Mouse (Mus musculus) MEL (cell line): Measurements from ENCODE around the gene Megf6. TPM values are rescaled to one million over a fixed set of nuclear protein-coding genes. Genes with fewer than 3 reads are reported as not detected.

Experiments
- DNase-seq: peaks from one replicate; pipeline ENCODE4 v3.0.0; 2011; ENCODE audit warnings: low read depth, low spot score
- H3K27ac ChIP-seq: 2 replicates; pipeline ENCODE4 v1.5.1; 2012; ENCODE audit warnings: low read depth, mild to moderate bottlenecking, control low read depth, low read length, moderate library complexity; ENCODE audit not compliant: control insufficient read depth
- H3K27me3 ChIP-seq, 2 experiments: fragments of 150-350 bp in 1 of 2; sonication (generic) in 1 of 2; 2 replicates each; pipeline ENCODE4 v1.6.1; 2012; ENCODE audit warnings: low read length in 2 of 2, mild to moderate bottlenecking in 2 of 2, improper control_type of control experiment in 1 of 2, moderate library complexity in 1 of 2; ENCODE audit not compliant: insufficient read depth in 2 of 2, control insufficient read depth in 1 of 2
- H3K36me3 ChIP-seq, 2 experiments: 2 replicates each; pipeline ENCODE4 v1.6.1; 2012 to 2014; ENCODE audit warnings: low read length in 2 of 2, improper control_type of control experiment in 1 of 2, inconsistent platforms in 1 of 2, mild to moderate bottlenecking in 1 of 2; ENCODE audit not compliant: insufficient read depth in 2 of 2, control insufficient read depth in 1 of 2
- H3K4me1 ChIP-seq, 2 experiments: fragments of 150-350 bp in 1 of 2; sonication (generic) in 1 of 2; 2 replicates each; pipeline ENCODE4 v1.6.1; 2012; ENCODE audit warnings: low read length in 2 of 2, improper control_type of control experiment in 1 of 2, mild to moderate bottlenecking in 1 of 2; ENCODE audit not compliant: insufficient read depth in 2 of 2, control insufficient read depth in 1 of 2
- H3K4me3 ChIP-seq, 2 experiments: fragments of 150-350 bp in 1 of 2; sonication (generic) in 1 of 2; 2 replicates each; pipeline ENCODE4 v1.5.1; 2012; ENCODE audit warnings: low read depth in 2 of 2, low read length in 2 of 2, mild to moderate bottlenecking in 2 of 2, moderate library complexity in 2 of 2, control low read depth in 1 of 2, improper control_type of control experiment in 1 of 2; ENCODE audit not compliant: control insufficient read depth in 1 of 2, insufficient read depth in 1 of 2
- H3K79me2 ChIP-seq: 2 replicates; pipeline ENCODE4 v1.6.1; 2012; ENCODE audit warnings: mild to moderate bottlenecking, low read length, moderate library complexity; ENCODE audit not compliant: control insufficient read depth, poor library complexity, insufficient read depth
- H3K9ac ChIP-seq: 2 replicates; pipeline ENCODE4 v1.6.1; 2012; ENCODE audit warnings: low read depth, mild to moderate bottlenecking, control low read depth, low read length, moderate library complexity; ENCODE audit not compliant: control insufficient read depth, poor library complexity, severe bottlenecking
- H3K9me3 ChIP-seq: fragments of 150-350 bp; sonication (generic); replicated peaks from 2 replicates; pipeline ENCODE4 v1.6.1; 2012; ENCODE audit warnings: mild to moderate bottlenecking, low read length, improper control_type of control experiment, moderate library complexity; ENCODE audit not compliant: insufficient read depth
- CTCF ChIP-seq, 3 experiments: IDR thresholded peaks in 2 of 3; conservative IDR thresholded peaks in 1 of 3; 2 replicates each; pipeline ENCODE4 v1.5.1; 2011 to 2012; ENCODE audit warnings: low read length in 3 of 3, low read depth in 2 of 3, mild to moderate bottlenecking in 2 of 3, improper control_type of control experiment in 1 of 3, inconsistent platforms in 1 of 3, mixed read lengths in 1 of 3, moderate library complexity in 1 of 3; ENCODE audit not compliant: control insufficient read depth in 1 of 3, insufficient read depth in 1 of 3, poor library complexity in 1 of 3, severe bottlenecking in 1 of 3
- HCFC1 ChIP-seq: IDR thresholded peaks from 2 replicates; pipeline ENCODE4 v1.6.1; 2012; ENCODE audit warnings: low read depth, mild to moderate bottlenecking, inconsistent platforms, low read length, improper control_type of control experiment, moderate library complexity
- KAT2A ChIP-seq: conservative IDR thresholded peaks from 2 replicates; pipeline ENCODE4 v1.6.1; 2012; ENCODE audit warnings: low read depth, low read length, improper control_type of control experiment, inconsistent platforms
- MAX ChIP-seq: IDR thresholded peaks from 2 replicates; pipeline ENCODE4 v1.6.1; 2011; ENCODE audit warnings: low read length, improper control_type of control experiment
- MAZ ChIP-seq: IDR thresholded peaks from 2 replicates; pipeline ENCODE4 v1.6.1; 2012; ENCODE audit warnings: low read depth, mild to moderate bottlenecking, inconsistent platforms, low read length, improper control_type of control experiment
- MEF2A ChIP-seq: IDR thresholded peaks from 2 replicates; pipeline ENCODE4 v1.6.1; 2014; ENCODE audit warnings: low read depth, mild to moderate bottlenecking, inconsistent platforms, low read length, improper control_type of control experiment; ENCODE audit not compliant: poor library complexity, insufficient replicate concordance, severe bottlenecking; ENCODE audit errors: extremely low read depth
- MXI1 ChIP-seq: IDR thresholded peaks from 2 replicates; pipeline ENCODE4 v1.6.1; 2011; ENCODE audit warnings: mild to moderate bottlenecking, low read depth, low read length, improper control_type of control experiment
- MYB ChIP-seq: IDR thresholded peaks from 2 replicates; pipeline ENCODE4 v1.6.1; 2011; ENCODE audit warnings: mild to moderate bottlenecking, low read depth, low read length, improper control_type of control experiment
- NRF1 ChIP-seq: IDR thresholded peaks from 2 replicates; pipeline ENCODE4 v1.6.1; 2014; ENCODE audit warnings: low read depth, mild to moderate bottlenecking, inconsistent platforms, low read length, improper control_type of control experiment, moderate library complexity; ENCODE audit not compliant: poor library complexity, insufficient read depth, severe bottlenecking
- POLR2A ChIP-seq, 2 experiments: IDR thresholded peaks; 2 replicates each; pipeline ENCODE4 v1.6.1; 2011 to 2012; ENCODE audit warnings: low read length in 2 of 2, mild to moderate bottlenecking in 2 of 2, control low read depth in 1 of 2, improper control_type of control experiment in 1 of 2, low read depth in 1 of 2, moderate library complexity in 1 of 2; ENCODE audit not compliant: control insufficient read depth in 1 of 2, insufficient read depth in 1 of 2, poor library complexity in 1 of 2
- POLR2AphosphoS2 ChIP-seq: IDR thresholded peaks from 2 replicates; pipeline ENCODE4 v1.6.1; 2011; ENCODE audit warnings: low read length, improper control_type of control experiment
- RAD21 ChIP-seq: IDR thresholded peaks from 2 replicates; pipeline ENCODE4 v1.6.1; 2011; ENCODE audit warnings: mild to moderate bottlenecking, low read depth, low read length, improper control_type of control experiment
- SIN3A ChIP-seq: IDR thresholded peaks from 2 replicates; pipeline ENCODE4 v1.6.1; 2012; ENCODE audit warnings: low read length, improper control_type of control experiment, inconsistent platforms
- TAL1 ChIP-seq: IDR thresholded peaks from 2 replicates; pipeline ENCODE4 v1.6.1; 2012; ENCODE audit warnings: mild to moderate bottlenecking, inconsistent platforms, low read length, moderate library complexity, mixed read lengths
- TBP ChIP-seq: IDR thresholded peaks from 2 replicates; pipeline ENCODE4 v1.8.0; 2011; ENCODE audit warnings: low read depth, low read length, improper control_type of control experiment
- UBTF ChIP-seq: IDR thresholded peaks from 2 replicates; pipeline ENCODE4 v1.6.1; 2012; ENCODE audit warnings: low read depth, mild to moderate bottlenecking, inconsistent platforms, low read length, improper control_type of control experiment, moderate library complexity, borderline replicate concordance; ENCODE audit not compliant: insufficient read depth
- ZC3H11A ChIP-seq: IDR thresholded peaks from 2 replicates; pipeline ENCODE4 v1.6.1; 2012; ENCODE audit warnings: low read depth, mild to moderate bottlenecking, inconsistent platforms, low read length, improper control_type of control experiment
- ZMIZ1 ChIP-seq: IDR thresholded peaks from 2 replicates; pipeline ENCODE4 v1.6.1; 2012; ENCODE audit warnings: low read depth, mild to moderate bottlenecking, inconsistent platforms, low read length, improper control_type of control experiment, moderate library complexity
- ZNF384 ChIP-seq: IDR thresholded peaks from 2 replicates; pipeline ENCODE4 v1.6.1; 2012; ENCODE audit warnings: low read depth, mild to moderate bottlenecking, inconsistent platforms, low read length, improper control_type of control experiment
- polyA plus RNA-seq, 2 experiments: library from polyadenylated mRNA; stranded (reverse) in 1 of 2; unstranded in 1 of 2; fragments of >175 nt in 1 of 2; fragments of >200 nt in 1 of 2; gene quantifications; 2 replicates each; pipeline versions ENCODE4 v1.2.1 to v1.2.4; 2012; ENCODE audit warnings: low replicate concordance in 2 of 2, low read depth in 1 of 2; ENCODE audit not compliant: insufficient read length in 2 of 2, insufficient read depth in 1 of 2, missing spikeins in 1 of 2
- total RNA-seq: library from RNA; depleted of rRNA; stranded (reverse); fragments of 300-350 nt; gene quantifications from 2 replicates; pipeline ENCODE4 v1.2.3, GENCODE M21; 2012

Gene Megf6
- total and polyA plus RNA-seq, 3 experiments, result 0.07 to 0.12 TPM; not detected in 1

DNA sequence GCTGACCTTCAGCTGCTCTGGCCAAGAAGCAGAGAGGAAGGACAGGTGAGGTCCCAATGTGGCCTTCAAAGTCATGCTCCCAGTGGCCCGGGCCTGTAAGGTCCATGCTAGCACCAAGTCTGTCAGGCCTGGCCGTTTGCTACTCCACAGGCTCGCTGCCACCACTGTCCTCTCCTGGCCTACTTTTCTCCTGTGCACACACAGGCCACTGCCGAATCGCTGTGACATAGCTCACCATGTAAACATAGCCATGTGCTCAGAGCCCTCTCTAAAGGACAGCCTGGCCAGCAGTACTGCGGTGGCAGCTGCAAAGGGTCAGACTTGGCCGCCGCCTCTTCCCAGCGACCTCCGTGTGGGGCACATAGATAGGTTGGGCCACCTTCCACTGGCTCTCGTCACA, 16.4 kb upstream of the Megf6 start:
- Histone ChIP-seq H3K9me3 (no peaks in the 10 kb centered on the region), H3K36me3 (peaks cover 0 to 3% of the 10 kb centered on the region in 2 experiments; a peak in 1 of 4 replicates), H3K9ac (no peak overlapping the region), H3K4me1 (no peaks in the 10 kb centered on the region), H3K27ac (no peak overlapping the region), H3K4me3 (no peak overlapping the region), H3K79me2 (no peaks in the 10 kb centered on the region), H3K27me3 (no peaks in the 10 kb centered on the region)
- no peak for DNase-seq
- TF ChIP-seq CTCF (IDR thresholded peaks at IDR 0.05 in 2 of 3, conservative IDR thresholded peaks at IDR 0.05 in 1 of 3; ENCODE audit: control insufficient read depth in 1 of 3, insufficient read depth in 1 of 3, low read depth in 2 of 3, low read length in 3 of 3, poor library complexity in 1 of 3, severe bottlenecking in 1 of 3), result no peak
- TF ChIP-seq ZNF384, result no peak
- no peak for TF ChIP-seq NRF1
- no peak for TF ChIP-seq TAL1
- no peak for TF ChIP-seq POLR2AphosphoS2
- TF ChIP-seq MEF2A, result no peak
- no peak for TF ChIP-seq MYB
- TF ChIP-seq ZC3H11A, result no peak
- TF ChIP-seq KAT2A, result no peak
- TF ChIP-seq MXI1, result no peak
- no peak for TF ChIP-seq RAD21
- TF ChIP-seq ZMIZ1, result no peak
- TF ChIP-seq MAX, result no peak
- TF ChIP-seq MAZ, result no peak
- no peak for TF ChIP-seq HCFC1
- TF ChIP-seq SIN3A, result no peak
- TF ChIP-seq UBTF, result no peak
- no peak for TF ChIP-seq POLR2A (IDR thresholded peaks at IDR 0.05; ENCODE audit: control insufficient read depth in 1 of 2, insufficient read depth in 1 of 2, low read depth in 1 of 2, low read length in 2 of 2, poor library complexity in 1 of 2)

DNA sequence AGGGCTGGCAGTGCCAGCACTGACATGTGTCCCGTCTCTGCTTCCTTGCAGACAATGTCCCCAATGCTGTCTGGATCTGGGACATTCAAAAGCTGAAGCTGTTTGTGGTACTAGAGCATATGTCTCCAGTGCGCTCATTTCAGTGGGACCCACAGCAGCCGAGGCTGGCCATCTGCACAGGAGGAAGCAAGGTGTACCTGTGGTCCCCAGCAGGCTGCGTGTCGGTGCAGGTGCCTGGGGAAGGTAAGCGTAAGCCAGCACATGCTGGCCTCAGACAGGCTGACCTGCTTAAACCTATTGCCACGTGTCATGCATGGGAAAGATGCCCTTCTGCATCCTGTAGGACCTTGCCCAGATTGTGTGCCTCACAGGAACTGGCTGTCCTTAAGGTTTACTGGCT, 14.5 kb upstream of the Megf6 start:
- Histone ChIP-seq H3K4me3 (no peak overlapping the region), H3K9ac (no peak overlapping the region), H3K27me3 (no peaks in the 10 kb centered on the region), H3K9me3 (no peaks in the 10 kb centered on the region), H3K36me3 (peaks cover 2 to 6% of the 10 kb centered on the region in 2 experiments; a peak in 2 of 4 replicates), H3K4me1 (no peaks in the 10 kb centered on the region), H3K27ac (no peak overlapping the region), H3K79me2 (peaks cover 3% of the 10 kb centered on the region)
- TF ChIP-seq TBP, result no peak
- TF ChIP-seq ZNF384, result no peak
- no peak for TF ChIP-seq HCFC1
- no peak for DNase-seq
